15 mouse cellular contexts compared by ENCODE assay signal in the genomic region with DNA sequence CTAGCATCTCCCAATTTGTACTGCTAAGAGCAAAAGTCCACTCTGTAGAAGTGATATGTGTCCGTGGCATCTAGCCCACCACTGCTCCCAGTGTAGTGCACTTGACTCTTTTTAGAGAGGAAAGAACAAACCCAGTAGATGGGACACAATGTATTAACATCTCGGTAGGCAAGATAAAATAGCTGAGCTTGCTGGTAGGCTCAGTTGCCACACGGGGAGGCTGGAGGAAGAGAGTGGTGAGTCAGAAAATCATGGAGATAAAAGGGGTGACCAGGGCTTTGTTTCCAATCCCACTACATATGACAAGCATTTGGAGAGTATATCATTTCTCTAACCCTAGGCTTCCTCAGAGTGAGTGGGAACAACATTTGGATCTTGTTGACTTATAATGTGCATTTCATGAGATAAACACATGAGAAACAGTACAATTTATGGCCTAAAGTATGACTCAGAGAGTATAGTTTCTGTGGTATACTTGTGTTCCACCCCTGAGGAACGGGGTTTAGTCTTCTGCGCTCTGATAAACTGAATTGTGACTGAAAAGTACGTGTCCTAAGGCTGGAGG.
DNase-seq lines count a peak whose midpoint lies in the region; ATAC-seq and TF ChIP-seq lines count a peak whose summit lies in the region.
"Had no signal": no experiment of that assay in that cellular context is flagged by ENCODE, and none has a peak within 500 bp of the region (broad histone marks: within the 10 kb centered on the region; RNA-seq: fewer than 3 reads in every experiment).

No protein-coding gene starts in this region.

- H3K27ac ChIP-seq in heart, embryonic 15.5 days = peak overlapping the region; percentile 18; the same call in 1 of the 2 replicates
- H3K27ac ChIP-seq in neural tube, embryonic 14.5 days (ENCODE audit: low read depth, low read length) = no peak overlapping the region
- no peak overlapping the region for H3K27ac ChIP-seq in neural tube, embryonic 15.5 days (replicated peaks)
- peak overlapping the region; percentile 76 for H3K27ac ChIP-seq in liver, embryonic 14.5 days
- H3K27ac ChIP-seq: embryonic facial prominence, embryonic 15.5 days; forebrain, embryonic 15.5 days; hindbrain, embryonic 12.5 days; intestine, embryonic 15.5 days; left cerebral cortex, adult 2 months; limb, embryonic 13.5 days had no signal

- H3K4me2 ChIP-seq in heart, embryonic 15.5 days = no peak overlapping the region
- no peak overlapping the region for H3K4me2 ChIP-seq in neural tube, embryonic 14.5 days (ENCODE audit: low read depth, low read length)
- no peak overlapping the region for H3K4me2 ChIP-seq in neural tube, embryonic 15.5 days
- H3K4me2 ChIP-seq in liver, embryonic 14.5 days (ENCODE audit: low read depth) = peak overlapping the region; percentile 34; the same call in 1 of the 2 replicates
- H3K4me2 ChIP-seq: embryonic facial prominence, embryonic 15.5 days; forebrain, embryonic 15.5 days; heart, embryonic 11.5 days; hindbrain, embryonic 12.5 days; intestine, embryonic 15.5 days; limb, embryonic 13.5 days had no signal

- peak; percentile 24; the same call in 1 of the 2 replicates for TF ChIP-seq CTCF in liver, embryonic 14.5 days (IDR thresholded peaks at IDR 0.05; ENCODE audit: low read depth)

- no peak for TF ChIP-seq EP300 in liver, embryonic 14.5 days (IDR thresholded peaks at IDR 0.05; ENCODE audit: low read depth)

- no peak for ATAC-seq in heart, embryonic 15.5 days (replicated peaks; ENCODE audit: insufficient number of reproducible peaks, insufficient read depth, low FRiP score, low read depth)
- peak; percentile 45; the same call in 1 of the 2 replicates for ATAC-seq in neural tube, embryonic 14.5 days (ENCODE audit: low read depth)
- no peak for ATAC-seq in neural tube, embryonic 15.5 days (ENCODE audit: low FRiP score)
- peak; percentile 30; the same call in 1 of the 2 replicates for ATAC-seq in liver, embryonic 14.5 days (ENCODE audit: insufficient read depth)
- ATAC-seq: forebrain, embryonic 15.5 days; intestine, embryonic 15.5 days had no signal

- no peak for DNase-seq in heart, adult 11 months
- no peak for DNase-seq in liver, embryonic 14.5 days (ENCODE audit: low read depth in 3 of 3, low spot score in 3 of 3)
- no peak for DNase-seq in cerebellum, adult 11-12 months
- no peak for DNase-seq in thymus, postnatal 25 days
- no peak for DNase-seq in adrenal gland, postnatal 14 days

- no peaks in the 10 kb centered on the region for H3K36me3 ChIP-seq in heart, embryonic 15.5 days
- no peaks in the 10 kb centered on the region for H3K36me3 ChIP-seq in neural tube, embryonic 14.5 days (ENCODE audit: control insufficient read depth, insufficient read depth, low read length)
- no peaks in the 10 kb centered on the region for H3K36me3 ChIP-seq in neural tube, embryonic 15.5 days
- H3K36me3 ChIP-seq in liver, embryonic 14.5 days (replicated peaks; ENCODE audit: control insufficient read depth, insufficient read depth, low read depth) = no peaks in the 10 kb centered on the region
- H3K36me3 ChIP-seq: embryonic facial prominence, embryonic 15.5 days; forebrain, embryonic 15.5 days; hindbrain, embryonic 12.5 days; intestine, embryonic 15.5 days; limb, embryonic 13.5 days had no signal

- H3K9ac ChIP-seq in heart, embryonic 15.5 days = no peak overlapping the region
- no peak overlapping the region for H3K9ac ChIP-seq in neural tube, embryonic 14.5 days (replicated peaks; ENCODE audit: low read depth, low read length)
- no peak overlapping the region for H3K9ac ChIP-seq in neural tube, embryonic 15.5 days (replicated peaks)
- peak overlapping the region; percentile 48 for H3K9ac ChIP-seq in liver, embryonic 14.5 days (replicated peaks)
- H3K9ac ChIP-seq: embryonic facial prominence, embryonic 15.5 days; forebrain, embryonic 15.5 days; hindbrain, embryonic 12.5 days; intestine, embryonic 15.5 days; limb, embryonic 13.5 days had no signal

- peaks cover 15% of the 10 kb centered on the region for H3K4me1 ChIP-seq in heart, embryonic 15.5 days (replicated peaks)
- no peaks in the 10 kb centered on the region for H3K4me1 ChIP-seq in neural tube, embryonic 14.5 days (ENCODE audit: control insufficient read depth, insufficient read depth, low read length)
- H3K4me1 ChIP-seq in neural tube, embryonic 15.5 days = no peaks in the 10 kb centered on the region
- peaks cover 35 to 46% of the 10 kb centered on the region in 2 experiments for H3K4me1 ChIP-seq in liver, embryonic 14.5 days (replicated peaks; ENCODE audit: control insufficient read depth in 2 of 2, insufficient read depth in 2 of 2, low read length in 1 of 2)
- H3K4me1 ChIP-seq: forebrain, embryonic 15.5 days; hindbrain, embryonic 12.5 days; intestine, embryonic 15.5 days; limb, embryonic 13.5 days had no signal

- H3K27me3 ChIP-seq in heart, embryonic 15.5 days = no peaks in the 10 kb centered on the region
- H3K27me3 ChIP-seq in neural tube, embryonic 14.5 days (ENCODE audit: control insufficient read depth, insufficient read depth, low read length) = no peaks in the 10 kb centered on the region
- H3K27me3 ChIP-seq in neural tube, embryonic 15.5 days (replicated peaks) = no peaks in the 10 kb centered on the region
- no peaks in the 10 kb centered on the region for H3K27me3 ChIP-seq in liver, embryonic 14.5 days (ENCODE audit: control insufficient read depth, insufficient read depth, low read length)
- H3K27me3 ChIP-seq: embryonic facial prominence, embryonic 15.5 days; forebrain, embryonic 15.5 days; hindbrain, embryonic 12.5 days; intestine, embryonic 15.5 days; limb, embryonic 13.5 days had no signal

- 68% methylated on average over 6 of the region's 6 CpGs for WGBS in heart, embryonic 15.5 days
- WGBS in neural tube, embryonic 14.5 days = 86% methylated on average over 6 of the region's 6 CpGs
- 84% methylated on average over 6 of the region's 6 CpGs for WGBS in neural tube, embryonic 15.5 days
- WGBS in liver, embryonic 14.5 days (ENCODE audit: insufficient replicate concordance) = 23% methylated on average over 6 of the region's 6 CpGs

- no peak overlapping the region for H3K4me3 ChIP-seq in heart, embryonic 15.5 days
- H3K4me3 ChIP-seq in neural tube, embryonic 14.5 days (ENCODE audit: low read depth, low read length) = no peak overlapping the region
- H3K4me3 ChIP-seq in neural tube, embryonic 15.5 days (replicated peaks) = no peak overlapping the region
- no peak overlapping the region for H3K4me3 ChIP-seq in liver, embryonic 14.5 days (ENCODE audit: insufficient read depth in 1 of 2, low read depth in 2 of 2, low read length in 2 of 2)
- H3K4me3 ChIP-seq: embryonic facial prominence, embryonic 15.5 days; forebrain, embryonic 15.5 days; hindbrain, embryonic 12.5 days; intestine, embryonic 15.5 days; left cerebral cortex, adult 2 months; limb, embryonic 13.5 days had no signal

- no peaks in the 10 kb centered on the region for H3K9me3 ChIP-seq in heart, embryonic 15.5 days (replicated peaks)
- no peaks in the 10 kb centered on the region for H3K9me3 ChIP-seq in neural tube, embryonic 14.5 days (ENCODE audit: control insufficient read depth, low read length)
- no peaks in the 10 kb centered on the region for H3K9me3 ChIP-seq in neural tube, embryonic 15.5 days (replicated peaks)
- no peaks in the 10 kb centered on the region for H3K9me3 ChIP-seq in liver, embryonic 14.5 days (ENCODE audit: control insufficient read depth, low read length)
- H3K9me3 ChIP-seq: embryonic facial prominence, embryonic 15.5 days; forebrain, embryonic 15.5 days; hindbrain, embryonic 12.5 days; intestine, embryonic 15.5 days; limb, embryonic 13.5 days had no signal

Comparison
In these comparisons a context has a peak if more than half of its experiments do, and no peak if none do; other contexts are left out.
1. ATAC-seq: peak in neural tube, embryonic 14.5 days (single experiment) and liver, embryonic 14.5 days (single experiment); none in heart, embryonic 15.5 days (single experiment) and neural tube, embryonic 15.5 days (single experiment).
2. H3K27ac ChIP-seq: peak in heart, embryonic 15.5 days (single experiment) and liver, embryonic 14.5 days (single experiment); none in neural tube, embryonic 14.5 days (single experiment) and neural tube, embryonic 15.5 days (single experiment).